Mouse (Mus musculus): Measurements from ENCODE around the gene Scarf1.

Gene Scarf1

DNA sequence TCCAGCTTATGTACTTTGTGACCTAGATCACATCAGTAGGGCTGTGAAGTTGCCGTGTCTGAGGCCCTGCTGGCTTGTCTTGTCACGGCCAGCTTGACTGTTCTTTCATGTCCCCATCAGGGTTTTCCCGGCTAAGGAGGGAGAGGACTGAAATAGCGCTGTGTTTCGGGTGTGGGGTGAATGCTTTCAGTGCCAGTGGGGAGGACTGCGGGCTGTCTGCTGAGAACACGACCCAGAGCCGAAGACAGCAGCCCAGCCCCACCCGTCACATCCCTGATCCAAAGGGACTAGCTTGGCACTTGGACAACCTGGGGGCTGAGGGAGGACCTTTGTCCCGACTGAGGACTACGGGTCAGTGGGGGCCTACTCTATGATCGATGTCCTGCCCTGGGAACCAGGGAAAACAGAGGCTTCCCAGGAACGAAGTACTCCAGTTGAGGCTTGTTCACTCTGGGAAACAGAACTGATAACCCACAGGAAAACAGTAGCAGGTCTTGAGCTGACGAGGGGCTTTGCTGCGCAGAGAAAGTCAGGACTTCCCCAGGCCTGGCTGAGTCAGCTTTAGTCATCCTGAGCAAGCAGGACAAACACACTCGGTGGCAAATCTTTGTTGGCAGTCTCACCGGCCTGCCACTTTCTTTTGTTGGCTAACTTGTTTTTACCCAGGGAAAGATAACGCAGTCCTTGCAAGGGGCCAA, 50.7 kb downstream of the Scarf1 start:
- DNase-seq (ENCODE audit: low read depth, low spot score) = no peak

DNA sequence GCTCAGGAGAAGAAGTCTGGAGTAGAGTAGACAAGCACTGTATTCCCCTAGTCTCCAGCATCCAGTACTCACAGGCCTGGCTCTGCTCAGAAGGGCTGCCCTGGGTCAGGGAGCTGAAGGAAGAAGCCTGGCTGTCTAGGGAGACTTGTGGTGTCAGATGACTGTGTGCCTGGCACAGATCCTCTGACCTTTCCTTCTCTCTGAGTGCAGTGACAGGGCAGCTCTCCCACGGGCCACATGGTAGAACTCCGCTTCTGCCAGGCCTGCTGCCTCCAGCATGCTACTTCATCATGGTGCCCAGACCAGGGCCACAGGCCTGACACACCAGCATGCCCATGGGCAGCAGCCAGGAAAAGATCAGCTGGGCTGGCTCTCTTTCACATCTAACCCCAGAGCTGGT, 52.5 kb downstream of the Scarf1 start:
- DNase-seq (ENCODE audit: low read depth, low spot score) = no peak

GRCm38 (mm10) chr11:75566276-75567196, 53.2 kb downstream of the Scarf1 start:
- no peak for DNase-seq (ENCODE audit: low read depth, low spot score)

GRCm38 (mm10) chr11:75567346-75568114, 54.2 kb downstream of the Scarf1 start:
- no peak for DNase-seq (ENCODE audit: low read depth, low spot score)

GRCm38 (mm10) chr11:75568115-75568511, 54.8 kb downstream of the Scarf1 start:
- no peak for DNase-seq (ENCODE audit: low read depth, low spot score)

- no peak for DNase-seq (ENCODE audit: low read depth, low spot score)
Observed at GRCm38 (mm10) chr11:75568962-75569361, 55.6 kb downstream of the Scarf1 start.

GRCm38 (mm10) chr11:75570375-75571125, 57.2 kb downstream of the Scarf1 start:
- DNase-seq (ENCODE audit: low read depth, low spot score) = no peak

DNA sequence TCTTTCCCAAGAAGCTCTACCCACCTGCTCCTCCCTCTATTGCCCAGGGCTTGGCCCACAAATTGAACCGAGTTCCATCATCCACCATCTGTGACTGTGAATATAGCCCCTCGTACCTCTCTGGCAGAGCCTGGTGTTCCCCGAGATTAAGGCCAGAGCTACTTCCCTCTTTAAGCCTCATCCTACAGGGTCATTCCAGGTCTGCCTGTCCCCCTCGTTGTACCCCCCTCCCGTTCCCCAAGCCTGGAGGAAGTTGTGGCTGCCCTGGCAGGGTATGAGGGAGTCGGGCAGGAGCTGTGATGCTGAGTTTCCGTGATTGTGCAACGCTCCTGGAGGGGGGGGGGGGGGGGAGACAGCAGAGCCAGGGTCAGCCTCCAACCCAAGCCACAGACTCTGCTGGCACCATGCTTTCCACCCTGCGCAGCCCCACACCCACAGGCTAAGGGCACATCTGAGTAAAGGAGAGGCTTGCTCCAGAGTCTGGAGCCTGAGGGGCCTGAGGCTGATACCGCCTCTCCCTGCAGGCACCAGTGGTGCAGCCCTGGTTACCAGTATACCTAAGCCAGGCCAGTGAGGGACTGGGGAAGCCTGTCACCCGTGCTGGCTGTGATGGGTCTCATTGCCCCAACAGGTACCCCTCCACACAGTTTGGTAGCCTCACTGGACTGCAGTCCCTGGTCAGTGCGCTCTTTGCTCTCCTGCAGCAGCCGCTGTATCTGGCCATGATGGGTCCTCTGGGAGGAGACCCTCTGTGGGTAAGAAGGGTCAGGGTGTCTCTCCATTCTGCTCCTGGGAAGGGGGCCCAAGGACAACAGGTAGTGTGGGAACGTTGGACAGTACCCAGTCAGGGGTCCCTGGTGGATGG, 58.0 kb downstream of the Scarf1 start:
- no peak for DNase-seq (ENCODE audit: low read depth, low spot score)

DNA sequence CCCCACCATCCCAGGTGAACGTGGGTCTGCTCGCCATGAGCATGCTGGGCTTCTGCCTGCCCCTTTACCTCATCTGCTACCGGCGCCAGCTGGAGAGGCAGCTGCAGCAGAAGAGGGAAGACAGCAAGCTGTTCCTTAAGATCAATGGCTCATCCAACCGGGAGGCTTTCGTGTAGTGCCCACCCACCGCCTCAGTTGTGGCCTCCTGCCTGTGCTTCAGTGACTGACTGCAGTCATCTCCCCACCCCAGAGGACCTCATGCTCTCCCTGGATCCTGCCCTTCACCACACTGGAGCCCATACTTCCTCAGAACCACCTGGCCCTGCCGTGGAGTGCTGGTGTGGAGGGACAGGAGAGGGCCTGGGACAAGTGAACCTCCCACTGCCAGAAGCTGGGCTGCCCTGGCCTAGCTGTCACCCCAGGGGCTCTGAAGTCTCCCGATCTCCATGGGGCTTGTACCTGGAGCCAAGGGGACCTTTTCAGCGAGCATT, 59.0 kb downstream of the Scarf1 start:
- no peak for DNase-seq (ENCODE audit: low read depth, low spot score)

DNA sequence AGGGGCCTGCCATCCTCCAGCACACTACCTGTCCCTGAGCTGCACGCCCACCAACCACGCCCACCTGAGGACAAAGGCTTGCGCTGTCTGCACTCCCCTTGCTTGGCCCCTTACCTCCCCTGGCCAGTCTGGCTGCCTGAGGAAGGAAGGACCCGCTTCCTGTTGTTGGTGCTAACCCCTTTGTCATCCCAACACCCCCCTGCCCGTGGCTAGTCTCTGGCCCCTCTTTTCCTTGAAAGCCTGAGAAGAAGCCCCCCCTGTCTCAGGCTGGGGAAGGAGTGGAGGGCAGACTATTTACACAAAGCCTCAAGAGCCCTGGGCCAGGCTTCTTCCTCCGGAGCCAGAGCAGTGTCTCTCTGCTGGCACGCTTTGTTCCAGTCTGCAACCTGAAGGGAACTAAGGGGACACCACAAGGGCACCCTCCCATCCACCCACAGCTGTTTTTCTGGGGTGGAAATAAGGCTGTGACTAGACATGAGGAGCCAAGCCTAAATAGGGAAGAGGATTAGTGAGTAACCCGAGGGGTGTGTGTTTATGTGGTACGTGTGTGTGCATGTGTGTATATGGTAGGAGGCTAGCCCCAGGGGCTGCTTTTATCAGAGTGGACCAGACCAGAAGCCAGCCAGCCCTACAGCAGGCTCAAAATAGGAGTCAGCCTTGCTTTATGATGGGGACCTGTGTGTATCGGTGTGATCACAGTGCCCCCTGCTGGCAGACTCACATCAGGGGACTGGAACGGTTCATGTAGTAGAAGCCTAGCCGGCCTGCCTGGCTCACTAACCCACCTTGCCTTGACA, 59.7 kb downstream of the Scarf1 start:
- peak; percentile 81 for DNase-seq (ENCODE audit: low read depth, low spot score)

GRCm38 (mm10) chr11:75574378-75575123, 61.2 kb downstream of the Scarf1 start:
- DNase-seq (ENCODE audit: low read depth, low spot score) = no peak

DNA sequence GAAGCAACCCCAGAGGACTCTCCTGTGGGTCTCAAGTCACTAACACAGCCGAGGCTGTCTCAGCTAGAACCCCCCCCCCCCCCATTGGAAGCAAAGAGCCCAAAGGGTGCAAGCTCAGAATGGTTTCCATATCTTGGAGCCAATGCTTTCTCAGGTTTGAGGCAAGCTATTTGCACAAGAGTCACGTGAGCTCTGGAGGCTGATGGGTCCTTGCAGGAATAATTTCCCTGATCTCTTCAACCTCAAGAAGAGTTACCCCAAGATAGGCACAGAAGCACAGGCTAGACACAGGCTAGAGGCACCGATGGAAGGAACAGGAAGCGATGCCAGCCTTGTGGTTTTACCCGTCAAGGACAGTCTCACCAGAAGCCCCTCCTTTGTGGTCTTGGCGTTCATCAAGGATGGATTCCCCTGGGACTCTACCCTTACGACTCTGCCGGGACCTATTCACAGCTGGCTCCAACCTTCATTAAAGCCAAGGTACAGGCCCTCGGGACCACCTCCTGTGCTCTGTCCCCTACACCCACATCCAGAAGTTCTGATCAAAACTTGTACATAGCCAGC, 62.3 kb downstream of the Scarf1 start:
- no peak for DNase-seq (ENCODE audit: low read depth, low spot score)
